Mouse (Mus musculus) retina, embryonic 14.5 days (tissue): ENCODE measurements around the gene Olfr1151.

Experiments
- DNase-seq: peaks from one replicate; pipeline ENCODE4 v3.0.0-alpha.2; 2015; ENCODE audit warnings: low spot score

The Olfr1151 gene

DNA sequence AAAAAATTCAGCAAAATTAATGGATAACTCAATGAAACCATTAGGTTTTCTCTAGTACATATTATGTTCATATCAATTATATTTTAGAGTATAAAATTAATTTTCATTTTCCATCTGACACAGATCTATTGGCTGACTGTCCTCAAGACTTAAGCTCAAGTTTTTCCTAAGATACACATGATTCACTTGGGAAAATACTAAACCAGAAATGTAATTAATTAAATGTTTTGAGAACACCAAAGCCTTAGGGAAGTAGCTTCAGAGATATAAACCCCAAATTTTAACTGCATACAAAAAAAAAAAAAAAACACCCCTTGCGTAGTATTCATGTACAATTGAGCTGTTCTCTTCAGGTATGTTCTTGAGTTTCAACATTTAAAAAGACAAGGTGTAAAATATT, at the start of gene Olfr1151:
Olfr1151 (plus strand) TSS at position 301 of the 400 bp plus-strand sequence.
- no peak for DNase-seq

DNA sequence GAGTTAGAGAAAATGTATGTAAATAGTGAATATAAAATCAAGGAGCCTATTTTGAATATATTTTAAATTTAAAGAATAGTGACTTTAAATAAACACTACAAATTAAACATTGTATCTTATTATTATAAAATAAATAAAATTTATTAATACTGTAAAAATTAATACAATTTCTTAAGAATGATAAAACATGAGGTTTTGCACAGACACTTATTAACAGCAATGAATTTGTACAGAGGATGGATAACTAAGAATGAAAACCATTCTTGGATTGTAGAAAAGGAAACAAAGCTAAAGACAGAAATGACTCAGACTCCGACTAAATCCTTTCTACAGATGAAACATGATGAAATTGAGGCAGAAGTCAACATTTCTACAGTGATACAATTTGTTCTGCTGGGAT, 46.1 kb upstream of the Olfr1151 start, which contains the start of gene Olfr1145:
Olfr1145 (plus strand) TSS at position 301 of the 400 bp plus-strand sequence.
- no peak for DNase-seq

DNA sequence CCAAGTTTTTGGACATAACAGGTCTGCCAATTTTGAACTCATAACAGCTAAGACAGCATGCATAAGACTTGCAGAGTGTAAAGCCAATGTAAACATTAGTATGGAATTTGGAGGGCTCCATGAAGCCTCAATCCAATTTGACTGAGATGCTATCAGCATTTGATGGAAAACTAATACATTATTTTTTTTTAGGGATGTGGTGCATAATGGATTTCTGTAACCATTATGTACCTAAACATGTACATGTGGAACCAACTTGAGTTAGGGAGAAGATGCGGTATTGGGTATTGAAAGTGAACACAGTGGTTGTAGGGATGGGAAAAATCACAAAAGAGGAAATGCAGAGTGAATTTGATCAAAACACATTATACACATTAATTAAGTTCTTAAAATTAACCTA, 25.4 kb upstream of the Olfr1151 start, which contains the start of gene Olfr1148:
Olfr1148 (plus strand) TSS at position 301 of the 400 bp plus-strand sequence.
- DNase-seq: no peak

DNA sequence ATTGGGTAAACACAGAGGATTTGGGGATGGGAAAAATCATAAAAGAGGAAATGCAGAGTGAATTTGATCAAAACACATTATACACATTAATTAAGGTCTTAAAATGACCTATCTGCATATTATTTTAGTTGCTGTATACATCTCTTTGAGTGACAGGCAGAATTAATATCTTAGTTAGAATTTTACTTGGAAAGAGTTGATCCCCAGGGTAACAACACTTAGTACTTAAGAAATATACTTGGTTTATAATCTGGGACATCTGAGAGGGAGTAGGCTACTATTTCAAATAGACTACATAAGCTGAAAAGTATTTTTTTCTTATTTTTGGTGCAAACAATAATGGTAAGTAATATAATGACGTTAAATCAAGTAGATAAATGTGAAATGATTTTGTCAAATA, 12.0 kb upstream of the Olfr1151 start, which contains the start of gene Olfr1150-ps1:
Olfr1150-ps1 (plus strand) TSS at position 301 of the 400 bp plus-strand sequence.
- no peak for DNase-seq

DNA sequence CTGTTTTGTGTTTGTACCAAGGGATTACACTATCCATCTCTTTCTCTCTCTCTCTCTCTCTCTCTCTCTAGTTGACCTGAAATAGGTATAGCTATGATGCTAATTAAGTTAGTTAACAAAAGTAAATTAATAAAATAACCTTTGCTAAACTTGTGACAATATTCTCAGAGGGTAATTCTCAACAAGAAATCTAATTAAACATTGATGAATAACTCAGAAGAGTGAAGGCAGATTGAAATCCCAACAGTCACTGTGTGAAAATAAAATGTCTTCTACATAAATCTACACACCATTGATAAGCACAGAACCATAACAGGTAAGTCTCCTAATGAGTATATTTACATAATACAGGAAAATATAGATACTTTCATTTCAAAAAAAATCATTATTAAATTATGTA, 10.5 kb downstream of the Olfr1151 start, which contains the start of gene Olfr1152:
Olfr1152 (plus strand) TSS at position 301 of the 400 bp plus-strand sequence.
- no peak for DNase-seq

DNA sequence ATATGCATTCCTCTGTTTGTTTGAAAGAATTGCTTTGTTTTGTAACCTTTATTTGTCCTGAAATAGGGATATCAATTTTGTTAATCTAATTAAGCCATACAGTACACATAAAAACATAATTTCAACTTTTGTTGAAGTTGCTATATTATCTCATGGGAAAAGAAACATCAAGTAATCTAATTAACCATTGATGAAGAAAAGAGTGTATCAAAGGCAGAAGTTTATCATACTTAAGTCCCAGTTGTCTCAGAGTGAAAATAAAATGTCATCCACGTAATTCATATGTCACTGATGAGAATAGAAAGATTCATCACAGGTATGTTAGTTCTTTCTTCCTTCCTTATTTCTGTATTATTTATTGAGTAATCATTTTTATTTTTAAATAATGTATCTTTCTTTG, 39.0 kb downstream of the Olfr1151 start, which contains the start of gene Olfr1153:
Olfr1153 (plus strand) TSS at position 301 of the 400 bp plus-strand sequence.
- DNase-seq: no peak

DNA sequence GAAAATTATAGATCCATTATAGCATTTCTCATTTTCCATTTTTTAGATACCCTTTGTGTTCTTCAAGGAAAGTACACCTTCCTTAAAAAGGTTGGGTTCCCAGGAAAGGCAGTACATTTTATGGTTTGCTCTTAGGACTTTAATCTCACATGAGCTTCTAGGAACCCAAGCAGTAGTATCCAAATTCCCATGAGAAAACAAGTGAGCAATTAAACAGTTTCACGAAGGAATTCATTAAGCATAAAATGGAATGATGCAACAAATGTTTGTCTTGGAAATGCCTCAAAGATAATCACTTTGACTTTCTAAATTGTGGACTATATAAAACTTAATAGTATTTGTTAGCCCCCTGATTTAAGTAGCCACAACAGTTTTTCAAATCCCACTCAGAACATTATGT, 49.4 kb downstream of the Olfr1151 start, which contains the start of gene Olfr1154:
Olfr1154 (minus strand) TSS at position 101 of the 400 bp plus-strand sequence.
- DNase-seq: no peak
